Mouse (Mus musculus): ENCODE measurements around the gene Uvrag.

- TF ChIP-seq CTCF (IDR thresholded peaks at IDR 0.05; ENCODE audit: low read depth, low read length) (no peak), GATA1 (IDR thresholded peaks at IDR 0.05; ENCODE audit: borderline replicate concordance, low read length) (no peak), POLR2AphosphoS5 (IDR thresholded peaks at IDR 0.05; ENCODE audit: insufficient replicate concordance, low read depth, low read length) (no peak), TAL1 (conservative IDR thresholded peaks at IDR 0.05; ENCODE audit: low read depth, low read length) (no peak), GATA2 (IDR thresholded peaks at IDR 0.05; ENCODE audit: borderline replicate concordance, low read depth, low read length) (no peak)
These were observed 94.3 kb downstream of the Uvrag start for GRCm38 (mm10) chr7:99046545-99047206.

All from G1E (cell line).